Mouse (Mus musculus): ENCODE measurements around the gene Gm26920. TPM values are rescaled to one million over a fixed set of nuclear protein-coding genes. Genes with fewer than 3 reads are reported as not detected.

Gene Gm26920
- total and polyA plus RNA-seq, 3 experiments, result not detected

GRCm38 (mm10) chr7:30031379-30031778 is 58.8 kb downstream of the Gm26920 start:
- no peak for DNase-seq (ENCODE audit: extremely low read depth)
- Histone ChIP-seq H3K27me3 (replicated peaks) (no peaks in the 10 kb centered on the region), H3K27ac (ENCODE audit: insufficient read depth, low read depth) (no peak overlapping the region), H3K4me2 (ENCODE audit: insufficient read depth, low read depth, poor library complexity, severe bottlenecking) (no peak overlapping the region), H3K9me3 (replicated peaks; ENCODE audit: low read length) (no peaks in the 10 kb centered on the region), H3K4me1 (ENCODE audit: control insufficient read depth in 1 of 2, insufficient read depth in 2 of 2) (no peaks in the 10 kb centered on the region), H3K4me3 (replicated peaks in 1 of 3; ENCODE audit: low read depth in 2 of 3, low read length in 2 of 3, poor library complexity in 1 of 3) (no peak overlapping the region), H3K9ac (ENCODE audit: insufficient read depth, low read depth) (no peak overlapping the region), H3K79me2 (replicated peaks; ENCODE audit: control insufficient read depth, extremely low read depth, insufficient read depth, poor library complexity, severe bottlenecking) (no peaks in the 10 kb centered on the region), H3K36me3 (replicated peaks in 1 of 2; ENCODE audit: control insufficient read depth in 1 of 2, insufficient read depth in 1 of 2, low read length in 1 of 2) (peaks cover 5 to 18% of the 10 kb centered on the region in 2 experiments)
- no peak for TF ChIP-seq JUN (IDR thresholded peaks at IDR 0.05; ENCODE audit: insufficient read depth, low read depth, low read length)
- TF ChIP-seq ZC3H11A (IDR thresholded peaks at IDR 0.05; ENCODE audit: low read depth, low read length), result no peak
- no peak for TF ChIP-seq JUND (conservative IDR thresholded peaks at IDR 0.05; ENCODE audit: low read depth, low read length)
- TF ChIP-seq ETS1 (conservative IDR thresholded peaks at IDR 0.05; ENCODE audit: low read depth, low read length), result no peak
- TF ChIP-seq ELF1 (IDR thresholded peaks at IDR 0.05; ENCODE audit: low read depth, low read length), result no peak
- TF ChIP-seq ZNF384 (IDR thresholded peaks at IDR 0.05; ENCODE audit: low read depth, low read length), result no peak
- TF ChIP-seq CTCF (conservative IDR thresholded peaks at IDR 0.05 in 1 of 2, IDR thresholded peaks at IDR 0.05 in 1 of 2; ENCODE audit: low read depth in 2 of 2, low read length in 2 of 2), result no peak
- TF ChIP-seq HCFC1 (IDR thresholded peaks at IDR 0.05; ENCODE audit: low read depth, low read length), result no peak
- TF ChIP-seq TBP (conservative IDR thresholded peaks at IDR 0.05; ENCODE audit: low read depth, low read length), result no peak
- no peak for TF ChIP-seq UBTF (IDR thresholded peaks at IDR 0.05; ENCODE audit: low read depth, low read length)
- no peak for TF ChIP-seq TCF12 (IDR thresholded peaks at IDR 0.05; ENCODE audit: low read depth, low read length)
- no peak for TF ChIP-seq USF1 (IDR thresholded peaks at IDR 0.05; ENCODE audit: low read depth, low read length)
- TF ChIP-seq MAX (IDR thresholded peaks at IDR 0.05; ENCODE audit: low read length), result no peak
- TF ChIP-seq ZMIZ1 (IDR thresholded peaks at IDR 0.05; ENCODE audit: low read depth, low read length), result no peak
- TF ChIP-seq ZKSCAN1 (IDR thresholded peaks at IDR 0.05; ENCODE audit: borderline replicate concordance, low read depth, low read length), result no peak
- TF ChIP-seq E2F4 (IDR thresholded peaks at IDR 0.05; ENCODE audit: insufficient replicate concordance, low read depth, low read length), result no peak
- no peak for TF ChIP-seq CHD1 (IDR thresholded peaks at IDR 0.05; ENCODE audit: low read depth, low read length)
- TF ChIP-seq PAX5 (IDR thresholded peaks at IDR 0.05; ENCODE audit: low read length), result no peak
- TF ChIP-seq EP300 (IDR thresholded peaks at IDR 0.05; ENCODE audit: low read length), result no peak
- dilution Hi-C loops (cut with MboI; ENCODE audit: extremely low pct_ligation_motif_present, extremely low pct_unique_long_range_greater_than_20kb, low sequenced_read_pairs) (no loop called here), in situ Hi-C loops (cut with MboI; ENCODE audit: low pct_ligation_motif_present, low pct_unique_long_range_greater_than_20kb, low sequenced_read_pairs) (no loop called here)

DNA sequence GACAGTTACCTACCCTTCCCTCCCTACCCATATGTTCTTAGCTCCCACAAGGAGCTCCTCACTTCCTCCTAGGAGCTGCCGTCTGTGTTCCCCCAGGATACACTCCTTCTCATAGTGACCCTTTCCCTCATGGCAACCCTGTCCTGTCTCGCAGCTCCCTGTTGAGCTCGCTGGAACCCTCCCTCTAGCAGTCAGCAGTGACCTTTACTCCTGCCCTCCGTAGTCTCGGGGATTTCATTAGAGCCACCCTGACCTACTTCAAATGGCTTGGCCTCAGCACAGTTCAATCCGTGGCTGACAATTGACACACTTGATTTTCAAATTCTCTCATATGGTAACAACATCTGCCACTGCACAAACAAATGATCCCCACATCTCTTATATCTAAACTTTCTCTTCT is 59.5 kb downstream of the Gm26920 start:
- TF ChIP-seq SIN3A (IDR thresholded peaks at IDR 0.05; ENCODE audit: low read length) (no peak), HCFC1 (IDR thresholded peaks at IDR 0.05; ENCODE audit: low read depth, low read length) (no peak), ELF1 (IDR thresholded peaks at IDR 0.05; ENCODE audit: low read depth, low read length) (no peak), JUN (IDR thresholded peaks at IDR 0.05; ENCODE audit: insufficient read depth, low read depth, low read length) (no peak), MAZ (IDR thresholded peaks at IDR 0.05; ENCODE audit: low read depth, low read length) (no peak), ZMIZ1 (IDR thresholded peaks at IDR 0.05; ENCODE audit: low read depth, low read length) (no peak), UBTF (IDR thresholded peaks at IDR 0.05; ENCODE audit: low read depth, low read length) (no peak), E2F4 (IDR thresholded peaks at IDR 0.05; ENCODE audit: insufficient replicate concordance, low read depth, low read length) (no peak), ZC3H11A (IDR thresholded peaks at IDR 0.05; ENCODE audit: low read depth, low read length) (no peak), ZNF384 (IDR thresholded peaks at IDR 0.05; ENCODE audit: low read depth, low read length) (no peak), TCF12 (IDR thresholded peaks at IDR 0.05; ENCODE audit: low read depth, low read length) (no peak), TBP (conservative IDR thresholded peaks at IDR 0.05; ENCODE audit: low read depth, low read length) (no peak)
- Histone ChIP-seq H3K4me1 (ENCODE audit: control insufficient read depth in 1 of 2, insufficient read depth in 2 of 2) (no peaks in the 10 kb centered on the region), H3K27me3 (replicated peaks) (no peaks in the 10 kb centered on the region), H3K4me3 (replicated peaks in 1 of 3; ENCODE audit: low read depth in 2 of 3, low read length in 2 of 3, poor library complexity in 1 of 3) (no peak overlapping the region), H3K9ac (ENCODE audit: insufficient read depth, low read depth) (no peak overlapping the region), H3K4me2 (ENCODE audit: insufficient read depth, low read depth, poor library complexity, severe bottlenecking) (no peak overlapping the region), H3K36me3 (replicated peaks in 1 of 2; ENCODE audit: control insufficient read depth in 1 of 2, insufficient read depth in 1 of 2, low read length in 1 of 2) (peaks cover 11 to 24% of the 10 kb centered on the region in 2 experiments), H3K9me3 (replicated peaks; ENCODE audit: low read length) (no peaks in the 10 kb centered on the region), H3K79me2 (replicated peaks; ENCODE audit: control insufficient read depth, extremely low read depth, insufficient read depth, poor library complexity, severe bottlenecking) (no peaks in the 10 kb centered on the region), H3K27ac (ENCODE audit: insufficient read depth, low read depth) (no peak overlapping the region)
- in situ Hi-C loops (cut with MboI; ENCODE audit: low pct_ligation_motif_present, low pct_unique_long_range_greater_than_20kb, low sequenced_read_pairs), result no loop called here
- dilution Hi-C loops (cut with MboI; ENCODE audit: extremely low pct_ligation_motif_present, extremely low pct_unique_long_range_greater_than_20kb, low sequenced_read_pairs), result no loop called here
- no peak for DNase-seq (ENCODE audit: extremely low read depth)
